Mouse (Mus musculus) heart, postnatal 36 days (tissue): ENCODE data around the gene Cdk19. TPM values are rescaled to one million over a fixed set of nuclear protein-coding genes. Genes with fewer than 3 reads are reported as not detected.

ENCODE experiments used
- DNase-seq, 2 experiments: peaks; one replicate each; pipeline ENCODE4 v3.0.0; 2021 to 2022
- intact Hi-C: fragments of 180-260 bp; cut with DNase I; formaldehyde crosslinking; loops from one replicate; pipeline ENCODE4 v1.15.1; 2025
- total RNA-seq, 2 experiments: library from RNA; stranded (reverse); gene quantifications; 2 replicates each; pipeline ENCODE4 v1.2.3; 2021

Gene Cdk19
- total RNA-seq, result 10 to 100 TPM; 14.5 to 16.1 TPM

GRCm38 (mm10) chr10:40339351-40339964 is at the start of gene Cdk19:
Gene Cdk19 (plus strand): TSS chr10:40339564.
- DNase-seq, result no peak
- intact Hi-C loops, result no loop called here

GRCm38 (mm10) chr10:40292640-40293039 is 46.7 kb upstream of the Cdk19 start:
- DNase-seq, result no peak
- intact Hi-C loops, result no loop called here

- intact Hi-C loops, result no loop called here
Measured at GRCm38 (mm10) chr10:40300648-40301171, 38.7 kb upstream of the Cdk19 start.

GRCm38 (mm10) chr10:40301181-40302075 is 37.9 kb upstream of the Cdk19 start:
- peak; percentile 39 to 62 for DNase-seq
- intact Hi-C loops, result loop anchor here (1.0 to 2.0 kb wide), 3 partner anchors 43 to 223 kb away; partner anchors contain the start of gene Gtf3c6

More at GRCm38 (mm10) chr10:40300648-40301171, 38.7 kb upstream of the Cdk19 start:
- DNase-seq, result peak; percentile 77 to 83

GRCm38 (mm10) chr10:40302140-40302985 is 37.0 kb upstream of the Cdk19 start, which contains the start of gene Amd1:
Gene Amd1 (minus strand): TSS chr10:40302186.
- peak; percentile 100 for DNase-seq
- intact Hi-C loops, result loop anchor here (1.0 to 2.0 kb wide), 3 partner anchors 44 to 222 kb away; partner anchors contain the start of gene Gtf3c6

GRCm38 (mm10) chr10:40305989-40306388 is 33.4 kb upstream of the Cdk19 start:
- intact Hi-C loops, result loop anchor here (2.0 kb wide), 1 partner anchor 21 kb away; no protein-coding TSS in a partner anchor
- no peak for DNase-seq

GRCm38 (mm10) chr10:40307826-40308583 is 31.4 kb upstream of the Cdk19 start:
- intact Hi-C loops, result loop anchor here (2.0 kb wide), 1 partner anchor 19 kb away; no protein-coding TSS in a partner anchor
- no peak for DNase-seq

- DNase-seq, result no peak
- intact Hi-C loops, result no loop called here
Measured at GRCm38 (mm10) chr10:40309884-40310635, 29.3 kb upstream of the Cdk19 start.

- intact Hi-C loops, result no loop called here
- DNase-seq, result no peak
Measured at GRCm38 (mm10) chr10:40312781-40313180, 26.6 kb upstream of the Cdk19 start.

GRCm38 (mm10) chr10:40316841-40317585 is 22.4 kb upstream of the Cdk19 start:
- DNase-seq, result no peak
- intact Hi-C loops, result no loop called here

- intact Hi-C loops, result no loop called here
- DNase-seq, result peak in 1 of 2 experiments; percentile 19
Measured at GRCm38 (mm10) chr10:40320306-40320705, 19.1 kb upstream of the Cdk19 start.

- DNase-seq, result peak; percentile 66 to 70
- intact Hi-C loops, result no loop called here
Measured at GRCm38 (mm10) chr10:40328004-40328551, 11.3 kb upstream of the Cdk19 start.

GRCm38 (mm10) chr10:40330262-40330661 is 9.1 kb upstream of the Cdk19 start:
- intact Hi-C loops, result no loop called here
- DNase-seq, result no peak

GRCm38 (mm10) chr10:40332864-40333263 is 6.5 kb upstream of the Cdk19 start:
- intact Hi-C loops, result no loop called here
- DNase-seq, result no peak

GRCm38 (mm10) chr10:40342036-40342435 is 2.7 kb downstream of the Cdk19 start:
- intact Hi-C loops, result no loop called here
- DNase-seq, result no peak

GRCm38 (mm10) chr10:40346776-40347403 is 7.5 kb downstream of the Cdk19 start:
- DNase-seq, result no peak
- intact Hi-C loops, result loop anchor here (5.0 kb wide), 1 partner anchor 175 kb away; no protein-coding TSS in a partner anchor

- intact Hi-C loops, result loop anchor here (5.0 kb wide), 1 partner anchor 175 kb away; no protein-coding TSS in a partner anchor
- DNase-seq, result no peak
Measured at GRCm38 (mm10) chr10:40347461-40347954, 8.1 kb downstream of the Cdk19 start.
